Mouse (Mus musculus): ENCODE data around the gene Unkl.
A peak's percentile ranks its signal among the peaks of the same experiment; 100 is the strongest.

Unkl gene

GRCm38 (mm10) chr17:25188150-25189031 lies at the start of gene Unkl:
Unkl (plus strand) TSS chr17:25188397.
- DNase-seq (ENCODE audit: extremely low read depth, low read depth), result no peak

- DNase-seq (ENCODE audit: extremely low read depth, low read depth), result no peak
Observed at GRCm38 (mm10) chr17:25138803-25139202, 49.4 kb upstream of the Unkl start.

- DNase-seq (ENCODE audit: extremely low read depth, low read depth), result no peak
Observed at GRCm38 (mm10) chr17:25139960-25140359, 48.2 kb upstream of the Unkl start.

- no peak for DNase-seq (ENCODE audit: extremely low read depth, low read depth)
Observed at GRCm38 (mm10) chr17:25162161-25162560, 26.0 kb upstream of the Unkl start, which contains the start of gene Ccdc154. Ccdc154 (plus strand) TSS chr17:25162461.

- DNase-seq (ENCODE audit: extremely low read depth, low read depth), result no peak
Observed at GRCm38 (mm10) chr17:25163387-25163786, 24.8 kb upstream of the Unkl start.

- no peak for DNase-seq (ENCODE audit: extremely low read depth, low read depth)
Observed at GRCm38 (mm10) chr17:25164770-25165169, 23.4 kb upstream of the Unkl start.

- no peak for DNase-seq (ENCODE audit: extremely low read depth, low read depth)
Observed at GRCm38 (mm10) chr17:25165970-25166671, 22.1 kb upstream of the Unkl start.

- DNase-seq (ENCODE audit: extremely low read depth, low read depth), result no peak
Observed at GRCm38 (mm10) chr17:25169706-25170105, 18.5 kb upstream of the Unkl start.

GRCm38 (mm10) chr17:25172558-25172957 lies 15.6 kb upstream of the Unkl start:
- DNase-seq (ENCODE audit: extremely low read depth, low read depth), result no peak

- DNase-seq (ENCODE audit: extremely low read depth, low read depth), result no peak
Observed at GRCm38 (mm10) chr17:25175411-25175810, 12.8 kb upstream of the Unkl start, which contains the start of gene Gm38655. Gm38655 (minus strand) TSS chr17:25175471.

- peak; percentile 8 for DNase-seq (ENCODE audit: extremely low read depth, low read depth)
Observed at GRCm38 (mm10) chr17:25183232-25183631, 5.0 kb upstream of the Unkl start.

GRCm38 (mm10) chr17:25184129-25184691 lies 4.0 kb upstream of the Unkl start, which contains the start of gene BC003965:
BC003965 (plus strand) TSS chr17:25184554.
- DNase-seq (ENCODE audit: extremely low read depth, low read depth), result peak; percentile 98

- peak; percentile 41 for DNase-seq (ENCODE audit: extremely low read depth, low read depth)
Observed at GRCm38 (mm10) chr17:25184961-25185360, 3.2 kb upstream of the Unkl start.

GRCm38 (mm10) chr17:25187784-25188149 lies 430 bp upstream of the Unkl start:
- peak; percentile 12 for DNase-seq (ENCODE audit: extremely low read depth, low read depth)

GRCm38 (mm10) chr17:25189091-25189490 lies 894 bp downstream of the Unkl start:
- DNase-seq (ENCODE audit: extremely low read depth, low read depth), result no peak

GRCm38 (mm10) chr17:25202401-25202800 lies 14.2 kb downstream of the Unkl start:
- DNase-seq (ENCODE audit: extremely low read depth, low read depth), result no peak

GRCm38 (mm10) chr17:25210006-25210405 lies 21.8 kb downstream of the Unkl start:
- no peak for DNase-seq (ENCODE audit: extremely low read depth, low read depth)

GRCm38 (mm10) chr17:25210680-25211466 lies 22.7 kb downstream of the Unkl start:
- DNase-seq (ENCODE audit: extremely low read depth, low read depth), result no peak

- no peak for DNase-seq (ENCODE audit: extremely low read depth, low read depth)
Observed at GRCm38 (mm10) chr17:25211705-25212104, 23.5 kb downstream of the Unkl start.

- no peak for DNase-seq (ENCODE audit: extremely low read depth, low read depth)
Observed at GRCm38 (mm10) chr17:25215431-25215830, 27.2 kb downstream of the Unkl start.

- no peak for DNase-seq (ENCODE audit: extremely low read depth, low read depth)
Observed at GRCm38 (mm10) chr17:25218967-25219366, 30.8 kb downstream of the Unkl start.
